Mouse (Mus musculus) kidney, adult 10 weeks (tissue): ENCODE data around the gene Iqgap2. TPM values are rescaled to one million over a fixed set of nuclear protein-coding genes. Genes with fewer than 3 reads are reported as not detected.

Experiments used
- polyA plus RNA-seq: library from polyadenylated mRNA; stranded (reverse); fragments of 350-450 nt; fragmentation: Illumina TruSeq; extraction: RNeasy Lipid Tissue Mini Kit (QIAGEN cat#74804); gene quantifications from one replicate; pipeline ENCODE4 v1.2.3, GENCODE M21; 2014; ENCODE audit warnings: low read depth, low replicate concordance

Iqgap2 gene
- polyA plus RNA-seq: 71.7 TPM

GRCm38 (mm10) chr13:95891491-95891925 lies at the start of gene Iqgap2:
Gene Iqgap2, minus strand, starts transcription at chr13:95891922.

GRCm38 (mm10) chr13:95696654-95697163 lies 195.0 kb downstream of the Iqgap2 start, which contains the start of gene F2rl2:
Gene F2rl2, plus strand, starts transcription at chr13:95696853.

DNA sequence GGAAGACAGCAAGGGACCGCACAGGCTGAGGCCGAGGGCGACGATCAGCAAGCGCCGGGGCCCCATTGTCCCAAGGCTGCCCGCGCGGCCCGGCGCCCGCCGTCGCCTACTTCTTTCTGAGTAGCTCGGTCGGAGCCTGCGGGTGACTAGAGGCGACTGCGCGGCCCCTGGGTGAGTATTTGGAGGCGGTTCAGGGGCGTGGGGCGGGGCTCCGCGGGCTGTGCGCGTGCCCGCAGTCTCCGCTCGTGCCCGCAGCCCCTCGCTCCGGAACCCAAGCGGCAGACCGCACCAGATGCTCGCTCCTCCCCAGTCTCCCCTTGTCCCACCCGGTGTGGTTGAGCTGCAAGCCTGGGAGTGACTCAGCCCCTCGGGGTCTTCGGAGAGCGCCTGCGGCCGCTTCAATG lies 273.4 kb downstream of the Iqgap2 start, which contains the start of gene F2r:
TSS of gene F2r (minus strand) at position 179 of the 404 bp plus-strand sequence.

Other genes starting within 250 kb of the Iqgap2 start
- gene F2rl2, start 195.1 kb downstream of the Iqgap2 start, polyA plus RNA-seq: 0.16 TPM
- 24.7 TPM for gene Gm20075, start 189.5 kb upstream of the Iqgap2 start, polyA plus RNA-seq
- gene Gm17190, start 190.1 kb upstream of the Iqgap2 start, polyA plus RNA-seq: not detected
- not detected for gene Sv2c, start 240.7 kb upstream of the Iqgap2 start, polyA plus RNA-seq